Mouse (Mus musculus): ENCODE results near the gene Dab2ip.

The Dab2ip gene

DNA sequence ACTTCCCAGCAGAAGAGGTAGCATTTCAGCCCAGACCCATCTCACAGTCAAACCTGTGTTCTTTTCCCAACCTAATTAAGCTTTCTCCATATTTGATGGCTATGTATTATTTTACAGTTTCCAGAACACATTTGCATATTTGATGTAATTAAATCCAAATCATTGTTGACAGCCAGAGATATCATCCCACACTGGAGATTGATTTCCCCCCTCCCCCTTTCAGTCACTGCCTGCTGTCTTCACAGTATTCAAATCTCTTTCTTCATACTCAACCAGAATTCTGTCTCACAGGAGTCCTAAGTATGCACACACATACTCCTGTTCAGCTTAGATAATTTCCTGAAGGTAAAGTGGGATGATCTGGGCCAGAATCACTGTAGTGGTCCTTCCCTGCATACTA, 202.8 kb downstream of the Dab2ip start:
- no peak for DNase-seq

DNA sequence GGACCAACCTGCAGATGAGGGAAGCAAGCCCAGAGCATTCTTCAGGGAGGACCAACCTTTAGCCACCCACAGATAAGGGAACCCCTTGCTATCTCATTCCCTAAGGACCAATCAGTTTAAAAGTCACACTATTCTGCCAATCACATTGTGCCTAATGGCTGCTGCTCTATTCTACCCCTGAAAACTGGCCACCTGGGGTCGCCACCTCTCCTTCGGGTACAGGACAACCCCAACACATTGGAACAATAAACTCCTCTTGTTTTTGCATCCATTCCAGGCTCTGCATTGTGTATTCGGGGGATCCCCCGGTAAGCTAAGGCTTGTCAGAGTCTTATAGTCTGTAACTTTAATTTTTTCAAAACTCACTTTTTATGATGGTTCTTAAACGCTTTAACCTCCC, 203.4 kb downstream of the Dab2ip start:
- no peak for DNase-seq

DNA sequence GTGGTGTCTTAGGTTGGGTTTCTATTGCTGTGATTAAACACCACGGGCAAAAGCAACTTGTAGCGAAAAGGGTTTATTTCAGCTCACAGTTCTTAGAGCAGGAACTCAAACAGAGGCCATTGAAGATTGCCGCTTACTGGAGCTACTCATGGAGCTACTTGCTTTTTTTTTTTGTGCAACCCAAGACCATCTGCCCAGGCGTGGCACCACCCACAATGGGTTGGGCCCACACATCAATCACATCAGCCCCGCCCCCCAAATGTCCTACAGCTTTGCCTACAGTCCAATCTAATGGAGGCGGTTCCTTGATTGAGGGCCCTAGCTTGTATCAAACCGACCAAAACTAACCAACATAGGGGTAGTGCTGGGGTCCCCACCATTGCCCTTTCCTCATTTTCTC, 205.8 kb downstream of the Dab2ip start:
- DNase-seq: no peak

DNA sequence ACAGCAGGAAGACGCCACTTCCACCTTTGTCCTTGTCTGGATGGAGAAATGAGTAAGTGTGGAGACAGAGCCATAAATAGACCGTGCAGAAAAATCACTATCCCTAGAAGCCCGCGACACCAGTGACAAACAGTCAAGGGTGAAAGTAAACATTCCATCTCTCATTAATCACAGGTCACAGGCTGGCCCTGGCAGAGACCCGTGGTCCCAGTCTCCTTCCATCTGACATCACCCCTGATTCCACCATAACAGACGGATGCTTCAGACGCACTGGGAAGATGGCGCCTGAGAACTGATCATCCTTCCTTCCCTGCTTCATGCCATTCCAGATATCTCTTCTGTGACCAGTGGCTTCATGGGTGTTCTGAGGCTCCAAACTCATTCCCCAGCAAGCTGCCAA, 206.3 kb downstream of the Dab2ip start:
- no peak for DNase-seq

DNA sequence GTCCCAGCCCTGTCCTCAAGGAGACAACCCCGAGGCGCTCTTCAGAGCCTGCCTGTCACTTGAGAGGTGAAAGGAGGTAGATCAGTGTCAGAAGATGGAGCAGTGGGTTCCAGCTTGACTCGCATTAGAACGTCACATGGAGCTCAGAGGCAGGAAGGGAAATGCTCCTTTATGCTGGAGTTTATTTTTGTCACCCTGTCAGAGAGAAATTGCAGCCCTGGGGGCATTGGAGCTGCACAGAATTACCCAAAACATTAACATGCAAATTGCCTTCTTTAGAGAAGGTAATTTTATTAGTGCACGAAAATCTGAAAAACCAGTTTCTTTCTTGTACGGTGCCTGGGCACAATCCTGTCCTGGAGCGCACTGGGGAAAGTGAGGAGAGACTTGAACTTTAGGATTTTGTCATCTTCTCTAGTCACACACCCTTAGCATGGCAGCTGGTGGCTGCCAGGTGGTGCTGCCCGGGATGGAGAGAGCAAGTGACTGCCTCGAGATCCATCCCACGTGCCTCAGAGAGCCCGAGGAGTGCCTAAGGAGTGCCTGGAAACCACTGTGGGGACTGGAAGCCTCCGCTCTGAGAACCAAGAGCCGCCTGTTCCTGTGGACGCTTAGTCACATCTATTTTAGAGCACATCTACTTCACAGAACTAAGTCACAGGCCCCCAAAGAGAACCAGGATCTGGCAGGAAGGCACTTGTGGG, 209.9 kb downstream of the Dab2ip start:
- DNase-seq: peak; percentile 25 to 29

DNA sequence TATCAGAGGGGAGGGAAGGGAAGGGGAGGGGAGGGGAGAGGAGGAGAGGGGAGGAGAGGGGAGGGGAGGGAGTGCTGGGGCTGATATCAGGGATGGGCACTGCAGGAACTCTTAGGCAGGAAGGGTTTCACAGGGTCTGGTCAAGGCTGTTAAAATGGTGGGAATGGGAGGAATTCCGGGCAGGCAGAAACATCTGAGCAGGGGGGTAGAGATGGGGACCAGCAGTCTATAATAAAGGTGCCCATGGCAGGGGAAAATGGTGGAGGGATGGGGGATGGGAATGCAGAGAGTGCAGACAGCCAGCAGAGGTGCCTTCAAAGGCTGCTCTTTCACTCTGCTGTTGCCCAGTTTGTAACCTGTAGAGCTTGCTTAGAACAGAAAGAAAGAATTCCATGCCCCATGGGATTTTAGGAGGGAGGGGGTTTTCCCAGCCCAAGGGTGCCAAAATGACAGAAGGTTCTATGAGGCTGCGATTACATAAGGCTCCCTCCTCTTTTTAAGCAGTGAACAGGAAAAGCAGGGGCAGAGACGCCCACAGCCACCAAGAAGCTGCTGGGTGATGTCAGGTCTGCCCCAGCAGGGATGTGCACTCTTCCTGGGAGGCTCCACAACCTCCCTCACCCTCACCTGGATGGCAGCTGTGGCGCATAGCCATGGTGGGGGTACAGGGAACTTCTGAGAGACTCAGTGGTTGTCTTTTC, 210.6 kb downstream of the Dab2ip start:
- no peak for DNase-seq

DNA sequence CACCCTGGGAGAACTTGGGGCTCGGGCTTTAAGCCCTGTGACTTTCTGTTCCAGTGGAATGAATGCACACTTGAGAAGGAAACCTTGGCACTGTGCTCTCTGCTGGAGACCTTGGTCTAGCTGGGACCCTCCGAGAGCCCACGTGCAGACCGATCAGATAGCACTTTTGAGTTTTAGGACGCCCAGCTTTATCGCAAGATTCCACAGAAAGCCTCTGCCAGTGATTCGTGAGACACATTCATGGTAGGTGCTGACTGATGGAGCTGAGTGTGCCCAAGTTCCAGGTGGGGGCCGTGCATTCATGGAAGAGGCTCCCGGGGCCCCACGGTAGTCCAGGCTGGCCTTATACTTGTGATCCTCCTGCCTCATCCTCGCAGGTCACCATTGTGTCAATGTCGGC, 211.3 kb downstream of the Dab2ip start:
- no peak for DNase-seq

DNA sequence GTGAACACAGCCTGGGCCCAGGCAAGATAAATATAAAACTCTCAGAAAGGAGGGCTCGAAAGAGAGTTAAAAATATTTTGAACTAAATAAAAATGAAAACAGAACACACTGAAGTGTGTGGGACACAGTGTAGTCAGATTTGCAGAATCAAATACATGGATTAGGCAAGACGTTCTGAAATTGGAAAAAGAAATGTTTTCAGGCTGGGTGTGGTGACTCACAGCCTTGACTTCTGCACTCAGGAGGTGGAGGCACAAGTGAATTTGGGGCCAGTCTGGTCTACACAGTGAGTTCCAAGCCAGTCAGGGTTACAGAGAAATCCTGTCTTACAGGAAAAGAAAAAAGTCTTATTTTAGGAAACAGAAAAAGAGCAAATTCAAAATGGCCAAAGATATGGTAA, 212.5 kb downstream of the Dab2ip start:
- DNase-seq: no peak

DNA sequence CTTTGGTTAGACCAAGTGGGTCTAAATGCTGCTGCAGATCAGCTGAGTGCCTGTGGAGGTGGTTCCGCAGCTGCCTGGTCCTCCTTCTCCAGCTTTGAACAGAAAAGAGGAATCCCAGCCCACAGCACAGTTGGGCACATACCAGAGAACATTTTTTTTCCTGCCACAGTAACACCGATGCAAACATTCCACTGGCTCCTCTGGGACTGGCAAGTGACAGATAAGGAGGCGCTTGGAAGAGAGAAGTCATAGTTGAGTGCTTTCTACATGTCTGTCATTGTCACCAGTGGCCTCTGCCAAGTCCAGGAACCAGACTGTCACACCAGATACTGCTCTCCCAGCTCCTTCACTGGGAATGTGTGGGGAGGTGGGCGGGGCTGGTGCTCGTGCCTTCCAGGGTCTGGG, 217.6 kb downstream of the Dab2ip start:
- no peak for DNase-seq

DNA sequence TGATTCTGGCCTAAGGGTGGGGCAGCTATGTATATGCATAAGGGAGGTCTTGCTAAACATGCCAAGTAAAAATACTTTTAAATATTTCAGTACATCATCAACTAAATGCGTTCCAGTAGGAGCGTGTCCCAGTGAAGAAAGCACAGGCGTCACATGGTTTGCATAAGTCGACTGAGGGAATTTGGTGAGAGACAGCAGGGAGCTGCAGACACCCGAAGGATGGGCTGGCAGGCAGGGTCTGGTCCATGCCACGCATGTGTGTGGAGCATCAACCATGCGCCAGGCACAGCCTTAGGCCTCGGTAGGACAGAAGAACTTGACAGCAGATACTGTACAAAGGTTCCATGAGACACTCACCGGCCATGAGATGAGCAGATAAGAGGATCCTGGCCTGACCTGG, 218.9 kb downstream of the Dab2ip start:
- DNase-seq: no peak

DNA sequence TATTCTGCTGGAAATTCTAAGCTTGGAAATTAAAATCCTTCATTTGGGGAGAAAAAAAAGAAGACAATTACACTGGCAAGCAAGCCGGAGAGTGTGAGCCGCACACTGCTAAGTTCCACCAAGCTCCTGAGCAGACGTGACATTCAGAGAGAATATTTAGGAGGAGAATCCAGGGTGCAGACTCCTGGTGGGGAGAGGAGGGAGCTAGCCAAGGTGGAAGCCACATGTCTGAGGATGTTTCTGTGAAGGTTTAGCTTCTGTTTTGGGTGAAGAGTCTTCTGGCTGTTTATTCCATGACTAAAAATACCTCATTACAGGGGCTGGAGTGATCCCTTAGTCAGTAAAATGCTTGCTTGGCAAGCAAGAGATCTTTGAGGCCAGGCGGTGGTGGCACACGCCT, 221.2 kb downstream of the Dab2ip start:
- no peak for DNase-seq

All from kidney, adult 8-10 months (tissue).